Mouse (Mus musculus) liver, embryonic 14.5 days (tissue): ENCODE data around the gene Eml1.

Source experiments
- CTCF ChIP-seq: IDR thresholded peaks from 2 replicates; pipeline ENCODE4 v1.5.1; 2016; ENCODE audit warnings: antibody characterized with exemption, low read depth, control low read depth
- EP300 ChIP-seq: IDR thresholded peaks from 2 replicates; pipeline ENCODE4 v1.6.1; 2016; ENCODE audit warnings: antibody characterized with exemption, low read depth

DNA sequence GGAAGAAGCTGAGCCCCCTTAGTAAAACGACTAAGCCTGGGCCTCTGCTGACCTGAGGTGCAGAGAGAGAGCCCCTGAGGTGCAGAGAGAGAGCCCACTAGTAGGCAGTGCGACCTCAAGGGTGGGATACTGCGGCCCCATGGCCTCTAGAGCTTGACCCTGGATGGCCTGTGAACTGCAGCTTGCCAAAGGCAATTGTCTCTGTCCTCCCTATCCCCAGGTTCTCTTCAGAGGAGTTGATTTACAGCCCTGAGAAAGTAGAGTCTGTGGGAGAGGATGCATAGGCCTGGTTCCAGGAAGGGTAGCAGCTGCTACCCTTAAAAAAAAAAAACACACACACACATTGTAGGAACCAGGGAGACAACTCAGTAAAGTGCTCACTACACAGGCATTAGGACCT lies 19.0 kb downstream of the Eml1 start:
- TF ChIP-seq CTCF (no peak), EP300 (no peak)
